Mouse (Mus musculus) small intestine, adult 2 months (tissue): ENCODE measurements around the gene Rbfox1. TPM values are rescaled to one million over a fixed set of nuclear protein-coding genes. Genes with fewer than 3 reads are reported as not detected.

ENCODE experiments used
- H3K27ac ChIP-seq: fragments of 200-500 bp; 2 replicates; pipeline ENCODE4 v1.5.1; 2012; ENCODE audit warnings: low read depth, low read length, control low read depth, inconsistent platforms; ENCODE audit not compliant: insufficient read depth
- H3K27me3 ChIP-seq: fragments of 200-500 bp; 2 replicates; pipeline ENCODE4 v1.6.1; 2012; ENCODE audit warnings: mild to moderate bottlenecking, moderate library complexity, low read length, inconsistent platforms; ENCODE audit not compliant: control insufficient read depth, insufficient read depth
- H3K36me3 ChIP-seq: fragments of 200-500 bp; 2 replicates; pipeline ENCODE4 v1.6.1; 2012; ENCODE audit warnings: mild to moderate bottlenecking, low read length, control low read depth, inconsistent platforms; ENCODE audit not compliant: control insufficient read depth, insufficient read depth
- H3K4me1 ChIP-seq: fragments of 200-500 bp; 2 replicates; pipeline ENCODE4 v1.6.1; 2012; ENCODE audit warnings: low read length, inconsistent platforms, mixed read lengths; ENCODE audit not compliant: control insufficient read depth, insufficient read depth, insufficient read length
- H3K4me3 ChIP-seq: fragments of 200-500 bp; 2 replicates; pipeline ENCODE4 v1.5.1; 2012; ENCODE audit warnings: low read depth, mild to moderate bottlenecking, control low read depth, inconsistent platforms, low read length, moderate library complexity
- CTCF ChIP-seq: fragments of 200-500 bp; IDR thresholded peaks from 2 replicates; pipeline ENCODE4 v1.5.1; 2012; ENCODE audit warnings: low read depth, mild to moderate bottlenecking, control low read depth, inconsistent platforms, low read length, moderate library complexity, mixed read lengths; ENCODE audit not compliant: insufficient replicate concordance, insufficient read length; ENCODE audit errors: extremely low read depth
- POLR2A ChIP-seq: fragments of 200-500 bp; IDR thresholded peaks from 2 replicates; pipeline ENCODE4 v1.6.1; 2012; ENCODE audit warnings: low read depth, mild to moderate bottlenecking, control low read depth, inconsistent platforms, low read length, moderate library complexity
- WGBS: fragments of 180-500 bp; shearing (Covaris S2); methylation state at CpG from one replicate; pipeline ENCODE4 v1.1.7; 2018; 5-methylcytosine and 5-hydroxymethylcytosine counted together
- polyA plus RNA-seq: library from polyadenylated mRNA; depleted of rRNA; stranded (reverse); fragments of >200 nt; gene quantifications from 2 replicates; pipeline ENCODE4 v1.2.3, GENCODE M21; 2012

The Rbfox1 gene
- polyA plus RNA-seq, 1 experiment = 0.72 TPM

- H3K4me1 ChIP-seq = no peaks in the 10 kb centered on the region
- H3K27ac ChIP-seq = no peak overlapping the region
- no peaks in the 10 kb centered on the region for H3K27me3 ChIP-seq
- no peaks in the 10 kb centered on the region for H3K36me3 ChIP-seq
- 74% methylated on average over 3 of the region's 3 CpGs for WGBS
- no peak for TF ChIP-seq POLR2A
- TF ChIP-seq CTCF = no peak
- H3K4me3 ChIP-seq = no peak overlapping the region
These were observed 634.3 kb downstream of the Rbfox1 start for GRCm38 (mm10) chr16:6519474-6519873.

GRCm38 (mm10) chr16:6525507-6526170 lies 640.5 kb downstream of the Rbfox1 start:
- H3K4me1 ChIP-seq = no peaks in the 10 kb centered on the region
- TF ChIP-seq CTCF (no peak), POLR2A (no peak)
- H3K27ac ChIP-seq = no peak overlapping the region
- WGBS = 63% methylated on average over 3 of the region's 3 CpGs
- H3K36me3 ChIP-seq = no peaks in the 10 kb centered on the region
- H3K27me3 ChIP-seq = no peaks in the 10 kb centered on the region
- H3K4me3 ChIP-seq = no peak overlapping the region

- no peaks in the 10 kb centered on the region for H3K27me3 ChIP-seq
- WGBS = 58% methylated on average over 3 of the region's 3 CpGs
- no peaks in the 10 kb centered on the region for H3K4me1 ChIP-seq
- no peaks in the 10 kb centered on the region for H3K36me3 ChIP-seq
- H3K4me3 ChIP-seq = no peak overlapping the region
- H3K27ac ChIP-seq = no peak overlapping the region
- TF ChIP-seq POLR2A (no peak), CTCF (no peak)
These were observed 646.3 kb downstream of the Rbfox1 start for GRCm38 (mm10) chr16:6531459-6531858.

- WGBS = 76% methylated on average over 9 of the region's 9 CpGs
- no peaks in the 10 kb centered on the region for H3K36me3 ChIP-seq
- H3K27ac ChIP-seq = no peak overlapping the region
- H3K4me3 ChIP-seq = no peak overlapping the region
- H3K27me3 ChIP-seq = no peaks in the 10 kb centered on the region
- no peaks in the 10 kb centered on the region for H3K4me1 ChIP-seq
- TF ChIP-seq POLR2A = no peak
- no peak for TF ChIP-seq CTCF
These were observed 647.2 kb downstream of the Rbfox1 start for GRCm38 (mm10) chr16:6532077-6532995.

- 56% methylated on average over 4 of the region's 4 CpGs for WGBS
- TF ChIP-seq POLR2A = no peak
- TF ChIP-seq CTCF = no peak
- H3K4me3 ChIP-seq = no peak overlapping the region
- H3K27me3 ChIP-seq = no peaks in the 10 kb centered on the region
- H3K27ac ChIP-seq = no peak overlapping the region
- no peaks in the 10 kb centered on the region for H3K4me1 ChIP-seq
- H3K36me3 ChIP-seq = no peaks in the 10 kb centered on the region
These were observed 670.6 kb downstream of the Rbfox1 start for GRCm38 (mm10) chr16:6555776-6556175.

GRCm38 (mm10) chr16:6557726-6558125 lies 672.6 kb downstream of the Rbfox1 start:
- no peaks in the 10 kb centered on the region for H3K4me1 ChIP-seq
- no peak overlapping the region for H3K27ac ChIP-seq
- TF ChIP-seq CTCF (no peak), POLR2A (no peak)
- no peaks in the 10 kb centered on the region for H3K27me3 ChIP-seq
- WGBS = 78% methylated on average over 1 of the region's 1 CpGs
- no peak overlapping the region for H3K4me3 ChIP-seq
- H3K36me3 ChIP-seq = no peaks in the 10 kb centered on the region

GRCm38 (mm10) chr16:6584700-6585099 lies 699.5 kb downstream of the Rbfox1 start:
- WGBS = 52% methylated on average over 2 of the region's 2 CpGs
- Histone ChIP-seq H3K4me3 (no peak overlapping the region), H3K27me3 (no peaks in the 10 kb centered on the region), H3K4me1 (no peaks in the 10 kb centered on the region), H3K36me3 (no peaks in the 10 kb centered on the region), H3K27ac (peak overlapping the region; percentile 46; the same call in 1 of the 2 replicates)
- TF ChIP-seq POLR2A (no peak), CTCF (no peak)
